Mouse (Mus musculus) forebrain, postnatal 0 days (tissue): Measurements from ENCODE around the gene Sarnp. TPM values are rescaled to one million over a fixed set of nuclear protein-coding genes. Genes with fewer than 3 reads are reported as not detected.

ENCODE experiments used
- ATAC-seq: fragments of 200-750 bp; cut with Nextera tagmentation; 2 replicates; pipeline ENCODE4 v1.8.0; 2017; ENCODE audit warnings: mild to moderate bottlenecking, moderate library complexity
- DNase-seq: peaks from one replicate; pipeline ENCODE4 v3.0.0-alpha.2; 2015
- H3K27ac ChIP-seq: fragments of 300-500 bp; sonication (generic); 2 replicates; pipeline ENCODE4 v1.5.1; 2014; ENCODE audit warnings: low read depth, mild to moderate bottlenecking, antibody characterized with exemption, low read length, moderate library complexity, mixed read lengths
- H3K27me3 ChIP-seq: fragments of 300-500 bp; sonication (generic); 2 replicates; pipeline ENCODE4 v1.6.1; 2014; ENCODE audit warnings: mild to moderate bottlenecking, low read length, mixed read lengths; ENCODE audit not compliant: insufficient read depth
- H3K36me3 ChIP-seq: fragments of 300-500 bp; sonication (generic); 2 replicates; pipeline ENCODE4 v1.6.1; 2014; ENCODE audit warnings: mild to moderate bottlenecking, moderate library complexity; ENCODE audit not compliant: insufficient read depth
- H3K4me1 ChIP-seq: fragments of 300-500 bp; sonication (generic); 2 replicates; pipeline ENCODE4 v1.6.1; 2014; ENCODE audit warnings: antibody characterized with exemption; ENCODE audit not compliant: insufficient read depth
- H3K4me2 ChIP-seq: fragments of 300-500 bp; sonication (generic); 2 replicates; pipeline ENCODE4 v1.6.1; 2014; ENCODE audit warnings: low read depth, mild to moderate bottlenecking, moderate library complexity
- H3K4me3 ChIP-seq: fragments of 300-500 bp; sonication (generic); 2 replicates; pipeline ENCODE4 v1.5.1; 2014; ENCODE audit warnings: low read depth, low read length, mixed read lengths
- H3K9ac ChIP-seq: fragments of 300-500 bp; sonication (generic); 2 replicates; pipeline ENCODE4 v1.6.1; 2014; ENCODE audit warnings: mild to moderate bottlenecking
- H3K9me3 ChIP-seq: fragments of 300-500 bp; sonication (generic); 2 replicates; pipeline ENCODE4 v1.6.1; 2016; ENCODE audit warnings: low read length
- CTCF ChIP-seq: sonication (generic); IDR thresholded peaks from 2 replicates; pipeline ENCODE4 v1.5.1; 2016; ENCODE audit warnings: antibody characterized with exemption, control low read depth, low read depth
- WGBS: fragments of 180-500 bp; shearing (Covaris S2); extraction: QIAGEN DNeasy Blood & Tissue Kit; methylation state at CpG from one replicate; pipeline ENCODE4 v1.1.7; 2014; 5-methylcytosine and 5-hydroxymethylcytosine counted together
- polyA plus RNA-seq: library from polyadenylated mRNA; unstranded; fragments of >200 nt; fragmentation: Nextera tagmentation; extraction: Ambion mirVana; gene quantifications from 2 replicates; pipeline ENCODE4 v1.2.1, GENCODE M21; 2015
- total RNA-seq: library from RNA; depleted of rRNA; stranded (reverse); fragments of >200 nt; gene quantifications from 2 replicates; pipeline ENCODE4 v1.2.3, GENCODE M21; 2014

Sarnp gene
- total and polyA plus RNA-seq, 2 experiments from 2014 or later, result 54.6 to 146 TPM

GRCm38 (mm10) chr10:128897501-128897900 is 80.4 kb downstream of the Sarnp start:
- Histone ChIP-seq H3K4me2 (no peak overlapping the region), H3K27ac (no peak overlapping the region), H3K4me1 (peaks cover 4% of the 10 kb centered on the region), H3K9me3 (no peaks in the 10 kb centered on the region), H3K27me3 (no peaks in the 10 kb centered on the region), H3K4me3 (no peak overlapping the region), H3K36me3 (no peaks in the 10 kb centered on the region), H3K9ac (no peak overlapping the region)
- 11% methylated on average over 1 of the region's 1 CpGs for WGBS
- ATAC-seq (peak; percentile 36), DNase-seq (peak; percentile 66)
- TF ChIP-seq CTCF, result no peak

- DNase-seq (no peak), ATAC-seq (no peak)
- Histone ChIP-seq H3K36me3 (no peaks in the 10 kb centered on the region), H3K27me3 (no peaks in the 10 kb centered on the region), H3K9me3 (no peaks in the 10 kb centered on the region), H3K4me1 (no peaks in the 10 kb centered on the region; the same call in 1 of the 2 replicates), H3K9ac (no peak overlapping the region), H3K4me3 (no peak overlapping the region), H3K27ac (no peak overlapping the region), H3K4me2 (no peak overlapping the region)
- WGBS, result 85% methylated on average over 6 of the region's 6 CpGs
- no peak for TF ChIP-seq CTCF
These were observed 82.8 kb downstream of the Sarnp start for GRCm38 (mm10) chr10:128899759-128900490.

GRCm38 (mm10) chr10:128900698-128901097 is 83.6 kb downstream of the Sarnp start, which contains the start of gene Cd63:
Gene Cd63 (plus strand): TSS chr10:128900989.
- Histone ChIP-seq H3K9ac (no peak within 1 kb of the TSS), H3K9me3 (no peaks in the 10 kb centered on the region), H3K27me3 (no peaks in the 10 kb centered on the region), H3K36me3 (no peaks in the 10 kb centered on the region), H3K4me1 (no peaks in the 10 kb centered on the region; the same call in 1 of the 2 replicates), H3K27ac (no peak within 1 kb of the TSS), H3K4me3 (no peak within 1 kb of the TSS), H3K4me2 (no peak within 1 kb of the TSS)
- WGBS, result 76% methylated on average over 3 of the region's 3 CpGs
- TF ChIP-seq CTCF, result no peak
- DNase-seq, result no peak
- no peak for ATAC-seq

GRCm38 (mm10) chr10:128901409-128901808 is 84.3 kb downstream of the Sarnp start:
- Histone ChIP-seq H3K4me1 (no peaks in the 10 kb centered on the region; the same call in 1 of the 2 replicates), H3K4me2 (no peak overlapping the region), H3K36me3 (no peaks in the 10 kb centered on the region), H3K27me3 (no peaks in the 10 kb centered on the region), H3K9me3 (no peaks in the 10 kb centered on the region), H3K9ac (no peak overlapping the region), H3K27ac (no peak overlapping the region), H3K4me3 (no peak overlapping the region)
- no peak for TF ChIP-seq CTCF
- no peak for DNase-seq
- WGBS, result 75% methylated on average over 1 of the region's 1 CpGs
- no peak for ATAC-seq

GRCm38 (mm10) chr10:128902409-128902988 is 85.4 kb downstream of the Sarnp start:
- ATAC-seq (no peak), DNase-seq (no peak)
- no peaks in the 10 kb centered on the region for H3K9me3 ChIP-seq
- 76% methylated on average over 3 of the region's 3 CpGs for WGBS
- no peaks in the 10 kb centered on the region for H3K4me1 ChIP-seq
- H3K9ac ChIP-seq, result no peak overlapping the region
- H3K4me3 ChIP-seq, result no peak overlapping the region
- H3K27me3 ChIP-seq, result no peaks in the 10 kb centered on the region
- no peak overlapping the region for H3K27ac ChIP-seq
- no peak for TF ChIP-seq CTCF
- no peaks in the 10 kb centered on the region for H3K36me3 ChIP-seq
- no peak overlapping the region for H3K4me2 ChIP-seq

- no peaks in the 10 kb centered on the region for H3K4me1 ChIP-seq
- 79% methylated on average over 5 of the region's 5 CpGs for WGBS
- no peak for TF ChIP-seq CTCF
- DNase-seq (no peak), ATAC-seq (no peak)
- no peaks in the 10 kb centered on the region for H3K27me3 ChIP-seq
- no peak overlapping the region for H3K4me3 ChIP-seq
- H3K27ac ChIP-seq, result no peak overlapping the region
- H3K36me3 ChIP-seq, result no peaks in the 10 kb centered on the region
- no peak overlapping the region for H3K4me2 ChIP-seq
- no peaks in the 10 kb centered on the region for H3K9me3 ChIP-seq
- H3K9ac ChIP-seq, result no peak overlapping the region
These were observed 87.7 kb downstream of the Sarnp start for GRCm38 (mm10) chr10:128904812-128905211.

- H3K36me3 ChIP-seq, result no peaks in the 10 kb centered on the region
- H3K4me2 ChIP-seq, result peak overlapping the region; percentile 90
- no peak for TF ChIP-seq CTCF
- H3K27ac ChIP-seq, result no peak overlapping the region
- no peaks in the 10 kb centered on the region for H3K27me3 ChIP-seq
- H3K9ac ChIP-seq, result peak overlapping the region; percentile 69; the same call in 1 of the 2 replicates
- 61% methylated on average over 13 of the region's 13 CpGs for WGBS
- DNase-seq, result no peak
- H3K9me3 ChIP-seq, result no peaks in the 10 kb centered on the region
- ATAC-seq, result no peak
- peak overlapping the region; percentile 74 for H3K4me3 ChIP-seq
- H3K4me1 ChIP-seq, result no peaks in the 10 kb centered on the region
These were observed 91.8 kb downstream of the Sarnp start for GRCm38 (mm10) chr10:128908778-128909448.
